Mouse (Mus musculus) left cerebral cortex, adult 18-20 months (tissue): Measurements from ENCODE around the gene Gm10392. TPM values are rescaled to one million over a fixed set of nuclear protein-coding genes. Genes with fewer than 3 reads are reported as not detected.

Experiments
- total RNA-seq, 2 experiments: library from RNA; stranded (reverse); gene quantifications; 2 replicates each; pipeline ENCODE4 v1.2.3; 2021

Gm10392 gene
- total RNA-seq, 2 experiments from 2014 or later, result not detected

Other genes starting within 250 kb of the Gm10392 start
- gene Coro6, start 56.8 kb downstream of the Gm10392 start, total RNA-seq, result 10 to 100 TPM; 37.6 to 48.5 TPM
- 10 to 100 TPM; 80.5 to 82.5 TPM for gene Ankrd13b, start 29.5 kb downstream of the Gm10392 start, total RNA-seq
- gene Git1, start 25.6 kb downstream of the Gm10392 start, total RNA-seq, result 100 to 1,000 TPM; 282 to 319 TPM
- gene Abhd15, start 4.1 kb downstream of the Gm10392 start, total RNA-seq, result 1 to 10 TPM in 1 of 2 experiments, under 1 TPM in 1; 0.77 to 1.3 TPM
- gene Trp53i13, start 3.2 kb downstream of the Gm10392 start, total RNA-seq, result 1 to 10 TPM; 4.1 to 4.5 TPM
- gene Taok1, start 88.6 kb upstream of the Gm10392 start, total RNA-seq, result 100 to 1,000 TPM in 1 of 2 experiments, 10 to 100 TPM in 1; 98.1 to 102 TPM
- 10 to 100 TPM; 66.4 to 68.7 TPM for gene Nufip2, start 167.0 kb upstream of the Gm10392 start, total RNA-seq
- gene Cryba1, start 206.1 kb upstream of the Gm10392 start, total RNA-seq, result not detected
- 100 to 1,000 TPM; 132 to 140 TPM for gene Myo18a, start 244.0 kb upstream of the Gm10392 start, total RNA-seq